Mouse (Mus musculus) lung, adult 2 months (tissue): ENCODE measurements around the gene Srrm4.

Experiments used
- CTCF ChIP-seq: fragments of 200-500 bp; IDR thresholded peaks from 2 replicates; pipeline ENCODE4 v1.5.1; 2011; ENCODE audit warnings: mild to moderate bottlenecking, low read length, control low read depth; ENCODE audit not compliant: insufficient read depth
- POLR2A ChIP-seq: fragments of 200-500 bp; IDR thresholded peaks from 2 replicates; pipeline ENCODE4 v1.6.1; 2011; ENCODE audit warnings: low read depth, mild to moderate bottlenecking, control low read depth, low read length, borderline replicate concordance; ENCODE audit errors: extremely low read depth

DNA sequence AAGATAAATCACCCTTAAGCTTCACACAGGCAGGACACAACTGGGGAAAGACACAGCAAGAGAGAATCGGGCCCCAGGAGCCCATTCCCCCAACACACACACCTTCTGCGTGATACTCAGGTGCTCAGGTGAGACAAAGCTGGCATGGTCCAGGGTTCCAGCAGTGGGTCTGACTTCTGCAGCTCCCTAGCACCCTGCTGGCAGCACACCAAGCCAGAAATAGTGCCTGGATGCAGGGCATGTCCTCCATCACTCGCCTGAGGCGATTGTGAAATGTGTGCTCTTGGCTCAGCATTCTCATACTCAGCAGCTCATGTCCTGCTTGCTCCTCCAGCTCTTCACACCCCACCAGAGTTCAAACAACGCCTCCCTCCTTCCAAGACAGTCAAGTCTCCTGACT is 14.5 kb downstream of the Srrm4 start:
- TF ChIP-seq POLR2A (no peak), CTCF (no peak)
